Mouse (Mus musculus) kidney, adult 8-10 months (tissue): ENCODE results near the gene Xpa.
A peak's percentile ranks its signal among the peaks of the same experiment; 100 is the strongest.

Experiments
- DNase-seq, 2 experiments: peaks; one replicate each; pipeline ENCODE4 v3.0.0; 2022

The Xpa gene

DNA sequence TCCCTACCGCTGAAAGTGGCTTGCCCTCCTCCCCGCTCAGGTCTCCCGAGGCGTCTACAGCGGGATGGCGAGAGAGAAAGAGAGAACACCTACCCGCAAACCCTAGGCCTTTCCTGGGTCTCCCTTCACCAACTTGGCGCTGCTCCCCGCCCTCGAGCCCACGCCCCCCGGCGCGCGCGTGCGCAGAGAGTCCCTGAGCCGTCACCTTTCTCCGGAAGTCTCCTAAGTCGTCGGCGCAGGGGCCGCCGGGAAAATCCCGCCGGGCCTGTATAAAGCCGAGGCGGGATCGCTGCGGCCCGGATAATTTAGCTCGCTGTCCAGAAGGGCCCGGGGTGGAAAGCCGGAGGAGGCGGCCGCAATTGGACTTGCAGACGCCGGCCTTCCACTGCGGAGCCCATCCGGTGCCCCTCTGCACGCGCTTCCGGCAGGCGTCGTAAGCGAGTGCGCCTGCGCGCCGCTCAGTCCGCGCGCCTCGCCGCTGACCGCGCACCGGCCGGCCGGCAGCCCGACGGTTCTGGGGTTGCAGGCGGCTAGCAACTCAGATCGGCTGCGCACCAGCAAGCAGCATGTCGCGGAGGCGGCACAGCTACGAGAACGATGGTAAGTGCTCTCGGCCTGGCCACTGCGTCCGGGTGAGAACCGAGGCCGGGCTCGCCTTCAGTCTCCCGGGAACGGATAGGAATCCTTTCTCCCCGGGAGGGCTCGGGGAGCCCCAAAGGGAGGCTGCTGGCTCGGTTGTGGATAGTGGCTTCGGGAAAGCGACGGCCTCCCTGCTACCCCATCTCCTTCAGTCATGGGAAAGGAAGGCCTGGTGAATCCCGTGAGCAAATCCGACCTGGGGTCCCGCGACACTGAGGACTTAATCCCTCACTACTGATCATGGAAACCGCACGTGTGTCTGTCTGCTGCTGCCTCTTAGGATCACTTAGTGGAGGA, 57.6 kb downstream of the Xpa start, which contains the start of the genes Ncbp1 and Tstd2:
Gene Ncbp1 (plus strand): TSS at position 327 of the 936 bp plus-strand sequence.
Gene Tstd2 (minus strand): TSS at position 408 of the 936 bp plus-strand sequence.
- peak; percentile 90 to 92 for DNase-seq

DNA sequence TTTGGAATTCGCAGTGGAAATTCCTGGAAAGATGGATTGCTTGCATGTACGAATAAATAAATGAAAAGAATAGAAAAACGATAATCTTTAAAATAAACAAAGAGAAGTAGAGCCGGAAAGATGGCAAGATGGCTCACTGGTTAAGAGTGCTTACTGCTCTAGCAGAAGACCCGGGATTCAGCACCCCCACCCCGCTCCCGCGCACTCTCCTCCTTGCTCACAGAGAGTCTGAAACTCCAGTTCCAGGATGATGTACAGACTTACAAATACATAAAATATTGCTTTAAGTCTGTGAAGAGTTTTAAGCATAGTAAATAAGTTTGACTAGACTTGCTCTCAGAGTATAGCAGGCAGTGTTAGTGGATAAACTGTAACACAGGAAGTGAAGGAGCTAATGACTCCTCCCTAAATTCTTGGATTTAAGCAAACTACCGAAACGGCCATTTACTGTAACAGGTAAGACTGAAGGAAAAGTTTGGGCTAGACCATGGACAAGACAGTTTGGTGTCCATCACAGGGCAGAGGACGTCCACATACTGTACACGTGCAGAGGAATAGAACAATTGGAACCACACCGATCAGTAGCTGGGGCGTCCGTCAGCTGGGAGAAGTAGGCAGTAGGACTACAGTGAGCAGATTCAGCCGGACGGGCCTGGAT, 58.4 kb downstream of the Xpa start:
- DNase-seq: no peak

DNA sequence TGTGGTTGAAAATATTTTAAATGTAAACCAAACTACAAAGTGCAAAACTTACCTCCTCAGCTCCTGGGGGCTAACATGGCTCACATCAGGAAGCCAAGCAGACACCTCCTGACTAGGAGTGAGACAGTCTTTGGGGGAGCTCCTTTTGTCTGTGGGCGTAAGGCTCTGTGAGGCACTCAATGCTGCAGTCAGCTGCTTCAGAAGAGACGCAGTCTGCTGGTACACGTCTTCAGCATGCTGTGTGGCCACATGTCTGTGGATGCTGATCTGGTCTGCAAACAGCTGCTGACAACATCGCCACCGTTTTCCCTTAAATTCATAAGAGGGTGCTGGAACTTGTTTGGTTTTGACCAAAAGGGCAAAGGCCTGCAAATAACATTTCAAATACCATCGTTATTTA, 64.3 kb downstream of the Xpa start:
- DNase-seq: no peak

DNA sequence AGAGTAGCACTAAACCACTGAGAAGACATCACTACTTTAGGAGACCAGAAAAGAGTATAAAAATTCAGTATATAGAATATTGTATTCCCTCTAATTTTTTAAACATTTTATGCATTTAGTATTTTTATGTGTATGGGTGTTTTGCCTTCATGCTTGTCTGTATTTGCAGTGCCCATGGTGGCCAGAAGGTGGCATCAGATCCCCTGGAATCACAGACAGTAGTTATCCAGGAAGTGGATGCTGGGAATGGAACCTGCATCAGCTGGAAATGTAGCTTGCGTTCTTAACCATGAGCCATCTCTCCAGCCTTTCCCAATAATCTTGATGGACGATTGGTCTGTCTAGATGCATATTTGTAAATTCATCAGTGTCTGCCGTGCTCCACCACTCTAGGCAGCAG, 65.9 kb downstream of the Xpa start:
- DNase-seq: peak; percentile 26 to 75

DNA sequence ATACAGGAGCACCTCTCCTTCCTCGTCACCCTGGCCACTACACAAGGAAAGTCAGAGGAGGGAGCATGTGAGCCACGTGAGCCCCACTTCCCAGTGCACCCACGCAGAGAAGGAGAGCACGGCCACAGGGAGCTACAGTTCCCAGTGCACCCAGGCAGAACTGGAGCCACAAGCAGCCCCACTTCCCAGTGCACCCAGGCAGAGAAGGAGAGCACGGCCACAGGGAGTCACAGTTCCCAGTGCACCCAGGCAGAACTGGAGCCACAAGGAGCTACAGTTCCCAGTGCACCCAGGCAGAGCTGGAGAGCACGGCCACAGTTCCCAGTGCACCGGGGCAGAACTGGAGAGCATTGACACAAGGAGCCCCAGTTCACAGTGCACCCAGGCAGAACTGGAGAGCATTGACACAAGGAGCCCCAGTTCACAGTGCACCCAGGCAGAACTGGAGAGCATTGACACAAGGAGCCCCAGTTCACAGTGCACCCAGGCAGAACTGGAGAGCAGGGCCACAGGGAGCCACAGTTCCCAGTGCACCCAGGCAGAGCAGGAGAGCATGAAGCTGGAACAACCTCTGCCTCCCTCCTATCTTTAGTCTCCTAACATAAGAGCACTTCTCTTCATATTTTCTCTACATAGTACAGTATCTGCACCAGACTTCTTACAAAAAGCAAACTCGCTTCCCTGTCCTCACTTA, 66.7 kb downstream of the Xpa start:
- peak; percentile 68 to 84 for DNase-seq

DNA sequence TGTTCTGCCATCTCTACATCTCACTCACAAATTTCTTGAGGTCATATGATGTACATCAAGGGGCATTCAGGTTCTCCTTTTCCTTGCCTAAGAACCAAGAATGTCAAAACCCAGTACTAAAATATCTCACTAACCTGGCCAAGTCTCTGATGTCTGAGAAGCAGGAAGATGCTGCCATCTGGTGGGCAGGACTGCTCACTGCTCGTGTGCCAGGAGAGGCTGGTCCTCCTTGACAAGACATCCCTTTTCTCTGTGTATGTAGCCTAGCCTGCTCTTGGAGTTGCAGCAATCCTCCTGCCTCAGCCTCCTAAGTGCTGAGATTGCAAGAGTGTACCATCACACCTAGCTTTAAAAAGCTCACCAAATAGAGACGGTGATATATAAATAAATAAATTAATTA, 69.6 kb downstream of the Xpa start:
- DNase-seq: peak; percentile 43 to 76

DNA sequence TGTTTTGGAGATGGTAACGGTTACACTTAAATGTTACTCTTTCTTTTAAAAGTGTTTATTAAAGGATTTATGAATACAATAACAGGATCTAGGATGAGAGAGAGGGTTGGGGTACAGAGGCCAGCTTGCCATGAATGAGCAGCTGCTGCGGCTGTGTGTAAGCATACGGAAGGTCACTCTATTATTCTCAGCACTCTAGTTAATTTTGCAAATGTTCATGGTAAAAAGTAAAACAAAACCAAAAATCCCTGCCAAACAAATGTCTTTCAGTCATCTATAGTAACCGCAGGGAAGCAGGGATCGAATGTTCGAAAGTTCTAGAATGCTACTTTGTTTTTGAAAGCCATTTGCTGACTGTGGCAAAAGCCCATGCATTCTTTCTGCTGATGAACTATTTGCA, 72.8 kb downstream of the Xpa start:
- DNase-seq: no peak

DNA sequence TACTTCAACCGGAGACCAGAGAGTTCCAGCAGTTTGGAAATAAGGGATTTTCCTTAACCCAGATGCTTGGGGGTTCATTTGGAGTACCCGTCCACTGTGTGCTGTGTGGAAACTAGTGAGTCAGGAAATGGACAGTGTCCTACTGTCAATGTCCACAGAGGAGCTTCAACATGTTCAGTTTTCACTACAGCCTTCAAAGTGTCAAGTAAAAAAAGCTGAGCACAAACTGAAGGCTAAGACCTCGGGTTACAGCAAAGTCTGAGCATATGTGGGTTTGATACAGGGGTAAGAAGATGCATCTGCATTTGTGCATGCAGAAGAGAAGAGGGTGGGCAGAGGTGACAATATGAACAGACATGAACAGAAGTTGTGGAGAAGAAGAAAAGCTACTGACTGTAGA, 75.3 kb downstream of the Xpa start:
- no peak for DNase-seq

DNA sequence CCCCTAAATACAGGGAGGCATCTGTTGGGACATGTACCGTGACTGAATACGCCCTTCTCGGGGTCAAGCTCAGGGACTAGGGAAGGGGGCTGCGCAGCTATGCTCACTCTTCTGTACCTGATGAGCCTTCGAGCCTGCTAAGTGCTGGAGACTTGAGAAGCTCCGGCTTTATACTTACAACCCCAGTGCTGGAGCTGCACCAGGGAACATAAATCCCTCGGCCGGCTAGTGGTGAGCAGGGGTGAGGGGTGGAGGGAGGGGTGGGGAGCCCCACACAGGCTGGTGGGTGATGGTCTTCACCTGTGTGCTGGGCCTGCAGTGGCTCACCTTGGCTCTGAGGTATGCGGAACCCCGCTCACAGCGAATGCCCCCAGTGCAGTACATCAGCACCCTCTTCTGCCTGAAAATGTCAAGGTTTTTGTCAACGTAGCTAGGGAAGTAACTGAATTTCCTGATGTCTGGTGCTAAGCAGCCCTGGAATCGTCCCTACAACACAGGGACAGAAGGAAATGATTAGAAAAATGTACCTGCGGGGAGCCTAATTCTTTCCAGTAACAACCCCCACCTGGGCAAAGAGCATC, 76.5 kb downstream of the Xpa start:
- DNase-seq: no peak

DNA sequence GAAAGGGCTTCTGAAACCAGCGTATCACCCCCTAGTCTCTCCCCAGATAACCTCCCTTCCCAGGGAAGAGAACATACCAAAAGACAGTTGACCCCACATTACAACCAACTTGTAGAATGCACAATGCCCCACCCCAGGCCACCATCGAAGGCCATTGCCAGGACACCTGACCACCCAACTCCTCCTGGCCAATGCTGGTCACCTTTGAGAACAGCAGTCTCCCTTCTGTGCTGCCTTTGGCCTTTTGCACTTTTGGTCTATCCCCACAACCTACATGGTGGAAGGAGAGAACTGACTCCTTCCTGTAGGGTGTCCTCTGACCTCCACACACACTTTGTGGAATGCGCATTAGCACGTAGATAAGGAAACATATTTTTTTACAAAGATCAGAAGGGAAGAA, 78.6 kb downstream of the Xpa start:
- no peak for DNase-seq

DNA sequence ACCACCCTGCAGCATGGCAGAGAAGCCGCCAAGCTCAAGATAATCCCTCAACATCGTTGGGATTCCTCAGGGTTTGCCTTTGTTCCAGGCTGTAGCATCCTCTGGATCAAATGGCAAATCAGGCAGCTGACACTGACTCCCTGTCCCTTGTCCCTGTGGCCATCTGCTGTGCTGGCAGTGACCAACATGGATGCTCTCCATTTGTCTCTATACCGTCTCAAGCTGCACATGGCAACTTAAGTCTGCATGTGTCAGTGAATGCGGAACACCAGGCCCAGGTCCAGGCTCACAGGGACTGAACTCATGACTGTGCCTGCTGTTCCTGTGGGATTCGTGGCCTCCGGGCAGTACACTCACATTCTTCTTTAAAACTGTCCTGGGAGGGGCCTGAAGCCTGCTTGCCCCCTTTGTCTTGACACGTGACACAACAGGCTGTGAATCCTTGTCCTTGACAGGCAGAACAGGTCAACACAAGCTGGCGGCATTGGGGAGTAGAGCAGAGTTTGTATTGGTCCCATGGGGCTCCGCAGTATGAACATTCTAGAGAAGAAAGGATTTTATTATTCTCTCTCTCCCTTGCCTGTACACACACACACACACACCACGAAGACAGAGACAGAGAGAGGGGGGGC, 79.5 kb downstream of the Xpa start:
- no peak for DNase-seq

DNA sequence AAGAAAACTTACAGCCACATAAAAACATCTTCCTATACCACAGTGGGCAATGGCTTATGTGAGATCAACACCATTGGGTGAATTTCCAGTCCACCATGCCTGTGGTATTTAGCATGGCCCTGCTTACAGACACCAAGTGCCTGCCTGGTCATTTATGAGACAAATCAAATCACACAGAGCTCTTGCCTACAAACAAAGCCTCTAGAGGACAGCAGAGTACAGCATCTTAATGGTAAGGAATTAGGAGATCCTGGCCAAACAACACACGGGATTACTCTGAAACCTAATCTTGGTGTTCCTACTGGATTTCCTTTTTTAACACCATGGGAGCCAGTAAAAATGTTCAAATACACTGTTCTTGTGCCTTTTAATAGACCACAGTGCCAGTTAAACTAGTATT, 80.8 kb downstream of the Xpa start:
- DNase-seq: no peak

DNA sequence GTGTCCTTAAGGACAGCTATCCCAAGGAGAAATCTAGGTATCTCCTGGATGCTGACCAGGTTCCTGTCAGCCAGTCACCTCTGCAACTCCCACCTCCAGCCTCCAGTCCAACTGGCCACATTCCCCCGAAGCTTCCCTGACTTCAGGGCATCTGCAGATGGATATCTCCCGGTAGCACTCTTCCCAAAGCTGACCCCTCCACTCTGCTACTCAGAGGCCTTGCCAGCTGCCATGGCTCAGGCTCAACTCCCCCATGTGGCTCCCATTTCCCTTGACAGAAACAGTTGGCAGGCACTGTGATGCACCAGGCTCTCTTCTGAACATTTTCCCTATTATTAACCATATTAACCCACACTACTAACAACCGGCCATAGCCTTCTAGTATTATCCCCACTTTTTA, 84.8 kb downstream of the Xpa start:
- DNase-seq: no peak

DNA sequence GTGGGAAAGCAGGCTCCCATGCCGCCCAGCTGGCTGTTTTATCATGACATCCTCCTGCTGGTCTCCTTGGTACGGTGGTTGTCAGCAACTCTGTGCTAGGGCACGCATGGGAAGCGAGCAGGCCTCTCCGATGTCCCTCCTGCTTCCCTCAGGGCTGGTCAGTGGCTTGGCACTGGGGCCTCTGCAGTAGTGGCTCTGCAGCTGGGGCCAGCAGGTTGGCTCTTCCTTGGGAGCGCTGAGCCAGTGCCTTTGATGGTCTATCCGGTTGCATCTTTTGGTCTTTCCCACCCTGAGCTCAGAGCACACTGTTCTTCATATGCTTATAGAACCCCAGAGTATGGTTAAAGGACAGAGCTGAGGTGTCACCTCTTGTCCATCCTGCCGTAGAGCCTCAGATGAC, 86.0 kb downstream of the Xpa start:
- DNase-seq: no peak
